Mouse (Mus musculus): ENCODE data around the gene Ufl1. TPM values are rescaled to one million over a fixed set of nuclear protein-coding genes. Genes with fewer than 3 reads are reported as not detected.
"Not testable (repeated sequence)": the region's sequence is repeated elsewhere in the genome, so short reads cannot be mapped to it uniquely, and the experiment has no call there.

The Ufl1 gene
- total RNA-seq (2021), result 10 to 100 TPM; 33.9 to 34.2 TPM
- long read RNA-seq, experiment 1, full-length matches to known transcripts, result 15 of 30 reads
- long read RNA-seq, experiment 1, partial matches to known transcripts, result 2 of 30 reads
- long read RNA-seq, experiment 1, other reads (novel, unspliced or antisense), result 13 of 30 reads
- long read RNA-seq, experiment 2, full-length matches to known transcripts, result 9 of 37 reads
- long read RNA-seq, experiment 2, partial matches to known transcripts, result 5 of 37 reads
- long read RNA-seq, experiment 2, other reads (novel, unspliced or antisense), result 23 of 37 reads

GRCm38 (mm10) chr4:25281671-25282038 is at the start of gene Ufl1:
TSS of gene Ufl1 (minus strand) at chr4:25281821.
- Histone ChIP-seq H3K27ac (peak within 1 kb of the TSS; percentile 99), H3K4me3 (peak within 1 kb of the TSS; percentile 64)
- TF ChIP-seq CTCF (conservative IDR thresholded peaks at IDR 0.05), result no peak; the same call in 1 of the 2 replicates
- DNase-seq (ENCODE audit: low spot score in 2 of 2), result peak; percentile 96 to 98

- no peak overlapping the region for H3K4me3 ChIP-seq
- no peak overlapping the region for H3K27ac ChIP-seq
- no peak for DNase-seq (ENCODE audit: low spot score in 2 of 2)
- no peak for TF ChIP-seq CTCF (conservative IDR thresholded peaks at IDR 0.05)
Measured at GRCm38 (mm10) chr4:25325684-25326220, 44.1 kb upstream of the Ufl1 start.

- TF ChIP-seq CTCF (conservative IDR thresholded peaks at IDR 0.05), result no peak
- DNase-seq (ENCODE audit: low spot score in 2 of 2), result no peak
- no peak overlapping the region for H3K4me3 ChIP-seq
- H3K27ac ChIP-seq, result no peak overlapping the region
Measured at GRCm38 (mm10) chr4:25322631-25323178, 41.1 kb upstream of the Ufl1 start.

DNA sequence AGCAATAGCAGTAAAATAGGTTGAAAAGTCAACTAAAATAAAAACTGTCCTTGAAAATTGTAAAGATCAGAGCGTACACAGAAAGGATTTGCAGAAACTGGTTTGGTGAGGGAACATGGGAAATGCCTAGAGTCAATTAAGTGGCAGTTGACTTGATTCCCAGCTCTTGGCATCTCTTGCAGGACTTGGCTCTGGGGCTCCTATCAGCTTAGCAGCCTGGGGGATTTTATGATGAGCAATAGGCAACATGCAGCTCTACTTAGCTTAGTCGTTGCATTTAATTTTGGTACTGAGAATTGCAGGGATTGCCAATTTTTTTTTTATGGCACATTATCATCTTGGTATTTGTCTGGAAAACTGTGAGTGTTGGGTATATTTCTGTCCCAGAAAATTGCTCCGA is 32.1 kb upstream of the Ufl1 start:
- peak in 1 of 2 experiments; percentile 7 for DNase-seq (ENCODE audit: low spot score in 2 of 2)
- no peak for TF ChIP-seq CTCF (conservative IDR thresholded peaks at IDR 0.05)
- H3K27ac ChIP-seq, result no peak overlapping the region

GRCm38 (mm10) chr4:25285002-25285401 is 3.4 kb upstream of the Ufl1 start:
- DNase-seq (ENCODE audit: low spot score in 2 of 2); H3K4me3 ChIP-seq; H3K27ac ChIP-seq: not testable (repeated sequence)

More for the DNA sequence above, 32.1 kb upstream of the Ufl1 start:
- no peak overlapping the region for H3K4me3 ChIP-seq

- TF ChIP-seq CTCF (conservative IDR thresholded peaks at IDR 0.05), result peak; percentile 60
- peak overlapping the region; percentile 64 for H3K4me3 ChIP-seq
- peak in 1 of 2 experiments; percentile 67 for DNase-seq (ENCODE audit: low spot score in 2 of 2)
- peak overlapping the region; percentile 99 for H3K27ac ChIP-seq
Measured at GRCm38 (mm10) chr4:25280938-25281670, 517 bp downstream of the Ufl1 start.

DNA sequence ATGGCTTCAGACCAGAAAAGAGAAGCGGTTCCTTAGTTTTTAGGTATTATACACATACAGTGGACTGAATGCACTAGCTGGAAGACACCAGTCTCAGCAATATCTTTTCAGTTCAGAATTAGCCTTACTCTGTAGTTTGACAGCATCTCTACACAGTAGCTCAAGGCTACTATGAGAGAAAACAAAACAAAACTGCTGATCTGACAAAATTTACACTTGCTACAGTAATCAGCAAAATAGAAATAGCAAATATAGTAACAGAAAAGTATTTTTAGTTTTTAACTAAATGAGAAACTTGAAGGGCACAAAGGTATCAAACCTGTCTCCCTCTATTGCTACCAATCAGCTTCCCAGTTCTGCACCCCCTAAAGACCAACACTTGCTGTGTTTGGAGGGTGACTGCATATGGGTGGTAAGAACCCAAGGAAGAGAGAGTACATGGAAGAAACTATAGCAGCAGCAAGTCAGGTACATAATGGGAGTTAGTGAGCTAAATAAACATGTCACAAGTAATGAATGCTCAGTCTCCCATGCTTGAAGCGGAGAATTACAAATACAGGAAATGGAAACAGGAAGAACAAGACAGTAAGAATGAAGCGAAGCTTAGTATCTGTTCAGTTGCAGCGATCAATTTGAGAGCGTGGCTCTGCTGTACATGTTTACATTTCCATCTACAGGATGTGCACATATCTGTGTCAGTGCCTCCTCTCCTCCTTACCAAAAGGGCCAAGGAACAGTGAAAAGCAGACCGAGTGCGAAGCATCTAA is 8.6 kb downstream of the Ufl1 start:
- Histone ChIP-seq H3K4me3 (no peak overlapping the region), H3K27ac (no peak overlapping the region)
- TF ChIP-seq CTCF (conservative IDR thresholded peaks at IDR 0.05), result no peak
- DNase-seq (ENCODE audit: low spot score in 2 of 2), result no peak

GRCm38 (mm10) chr4:25271926-25272325 is 9.7 kb downstream of the Ufl1 start:
- no peak overlapping the region for H3K27ac ChIP-seq
- DNase-seq (ENCODE audit: low spot score in 2 of 2), result no peak
- no peak overlapping the region for H3K4me3 ChIP-seq
- no peak for TF ChIP-seq CTCF (conservative IDR thresholded peaks at IDR 0.05)

- TF ChIP-seq CTCF (conservative IDR thresholded peaks at IDR 0.05), result no peak
- DNase-seq (ENCODE audit: low spot score in 2 of 2), result no peak
- H3K4me3 ChIP-seq, result no peak overlapping the region
- H3K27ac ChIP-seq, result no peak overlapping the region
Measured at GRCm38 (mm10) chr4:25267144-25267543, 14.5 kb downstream of the Ufl1 start.

GRCm38 (mm10) chr4:25257822-25258398 is 23.7 kb downstream of the Ufl1 start:
- TF ChIP-seq CTCF (conservative IDR thresholded peaks at IDR 0.05), result no peak
- no peak overlapping the region for H3K27ac ChIP-seq
- no peak for DNase-seq (ENCODE audit: low spot score in 2 of 2)
- no peak overlapping the region for H3K4me3 ChIP-seq

DNA sequence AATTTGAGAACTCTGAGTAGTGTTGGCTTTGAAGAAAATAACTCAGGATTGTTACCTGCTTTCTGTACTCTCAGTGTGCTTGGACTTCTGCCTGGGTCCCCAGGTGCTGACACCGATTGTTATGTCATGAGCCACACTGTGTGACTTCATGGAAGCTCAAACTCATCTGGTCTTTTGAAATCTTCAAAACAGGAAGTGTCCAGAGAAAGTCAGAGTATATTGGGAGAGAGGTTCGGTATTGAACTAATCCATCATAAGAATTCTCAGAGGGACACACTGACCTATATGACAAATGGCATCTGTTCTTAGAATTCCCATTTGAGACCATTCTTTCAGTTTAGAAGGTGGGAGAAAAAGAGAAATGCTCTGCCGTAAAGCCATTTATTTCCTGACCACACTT is 38.8 kb downstream of the Ufl1 start, which contains the start of gene Fhl5:
Gene Fhl5, minus strand, starts transcription at position 101 of the 400 bp plus-strand sequence.
- TF ChIP-seq CTCF (conservative IDR thresholded peaks at IDR 0.05), result no peak
- Histone ChIP-seq H3K4me3 (no peak within 1 kb of the TSS), H3K27ac (no peak within 1 kb of the TSS)
- no peak for DNase-seq (ENCODE audit: low spot score in 2 of 2)

- not testable (repeated sequence) for H3K27ac ChIP-seq; H3K4me3 ChIP-seq; DNase-seq (ENCODE audit: low spot score in 2 of 2)
Measured at GRCm38 (mm10) chr4:25235663-25236062, 46.0 kb downstream of the Ufl1 start.

DNA sequence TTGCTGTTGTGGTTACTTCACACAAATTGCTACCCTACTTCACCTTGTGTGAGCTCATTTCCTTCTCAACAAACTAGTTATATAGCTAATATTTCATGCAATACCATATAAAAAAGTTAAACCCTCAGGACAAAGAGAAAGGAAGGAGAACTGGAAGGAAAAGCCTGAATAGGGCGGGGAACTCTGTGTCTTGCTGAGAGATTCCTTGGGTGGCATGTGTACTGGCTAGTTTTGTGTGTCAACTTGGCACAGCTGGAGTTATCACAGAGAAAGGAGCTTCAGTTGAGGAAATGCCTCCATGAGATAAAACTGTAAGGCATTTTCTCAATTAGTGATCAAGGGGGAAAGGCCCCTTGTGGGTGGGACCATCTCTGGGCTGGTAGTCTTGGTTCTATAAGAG is 47.9 kb downstream of the Ufl1 start:
- not testable (repeated sequence) for DNase-seq (ENCODE audit: low spot score in 2 of 2); H3K27ac ChIP-seq; H3K4me3 ChIP-seq

Data from layer of hippocampus, adult 2 months (tissue).